Mouse (Mus musculus) intestine, postnatal 0 days (tissue): ENCODE measurements around the gene Kif7. TPM values are rescaled to one million over a fixed set of nuclear protein-coding genes. Genes with fewer than 3 reads are reported as not detected.
A peak's percentile ranks its signal among the peaks of the same experiment; 100 is the strongest.

ENCODE experiments used
- ATAC-seq: fragments of 200-750 bp; cut with Nextera tagmentation; 2 replicates; pipeline ENCODE4 v1.8.0; 2017; ENCODE audit warnings: mild to moderate bottlenecking, moderate TSS enrichment, moderate library complexity
- H3K27ac ChIP-seq: fragments of 300-500 bp; sonication (generic); 2 replicates; pipeline ENCODE4 v1.5.1; 2014; ENCODE audit warnings: mild to moderate bottlenecking, low read depth, low read length, moderate library complexity
- H3K27me3 ChIP-seq: fragments of 300-500 bp; sonication (generic); replicated peaks from 2 replicates; pipeline ENCODE4 v1.6.1; 2014; ENCODE audit warnings: low read length, mixed read lengths; ENCODE audit not compliant: control insufficient read depth, insufficient read depth
- H3K36me3 ChIP-seq: fragments of 300-500 bp; sonication (generic); 2 replicates; pipeline ENCODE4 v1.6.1; 2014; ENCODE audit warnings: mild to moderate bottlenecking, moderate library complexity; ENCODE audit not compliant: control insufficient read depth, insufficient read depth
- H3K4me1 ChIP-seq: fragments of 300-500 bp; sonication (generic); replicated peaks from 2 replicates; pipeline ENCODE4 v1.6.1; 2014; ENCODE audit warnings: antibody characterized with exemption, low read length, mixed read lengths; ENCODE audit not compliant: control insufficient read depth, insufficient read depth
- H3K4me2 ChIP-seq: fragments of 300-500 bp; sonication (generic); replicated peaks from 2 replicates; pipeline ENCODE4 v1.6.1; 2014; ENCODE audit warnings: low read depth, mild to moderate bottlenecking, moderate library complexity
- H3K4me3 ChIP-seq: fragments of 300-500 bp; sonication (generic); 2 replicates; pipeline ENCODE4 v1.5.1; 2014; ENCODE audit warnings: low read depth, low read length
- H3K9ac ChIP-seq: fragments of 300-500 bp; sonication (generic); 2 replicates; pipeline ENCODE4 v1.6.1; 2014; ENCODE audit warnings: mild to moderate bottlenecking, low read depth, low read length
- H3K9me3 ChIP-seq: fragments of 300-500 bp; sonication (generic); 2 replicates; pipeline ENCODE4 v1.6.1; 2016; ENCODE audit warnings: mixed run types; ENCODE audit not compliant: control insufficient read depth
- CTCF ChIP-seq: sonication (generic); IDR thresholded peaks from 2 replicates; pipeline ENCODE4 v1.5.1; 2016; ENCODE audit warnings: low read depth, mild to moderate bottlenecking, control low read depth, antibody characterized with exemption, moderate library complexity
- WGBS: fragments of 180-500 bp; shearing (Covaris S2); extraction: QIAGEN DNeasy Blood & Tissue Kit; methylation state at CpG from one replicate; pipeline ENCODE4 v1.1.7; 2014; 5-methylcytosine and 5-hydroxymethylcytosine counted together
- polyA plus RNA-seq: library from polyadenylated mRNA; unstranded; fragments of >200 nt; fragmentation: Nextera tagmentation; extraction: Ambion mirVana; gene quantifications from 2 replicates; pipeline ENCODE4 v1.2.1, GENCODE M21; 2015

Gene Kif7
- polyA plus RNA-seq, 1 experiment from 2014 or later: 0.69 TPM

DNA sequence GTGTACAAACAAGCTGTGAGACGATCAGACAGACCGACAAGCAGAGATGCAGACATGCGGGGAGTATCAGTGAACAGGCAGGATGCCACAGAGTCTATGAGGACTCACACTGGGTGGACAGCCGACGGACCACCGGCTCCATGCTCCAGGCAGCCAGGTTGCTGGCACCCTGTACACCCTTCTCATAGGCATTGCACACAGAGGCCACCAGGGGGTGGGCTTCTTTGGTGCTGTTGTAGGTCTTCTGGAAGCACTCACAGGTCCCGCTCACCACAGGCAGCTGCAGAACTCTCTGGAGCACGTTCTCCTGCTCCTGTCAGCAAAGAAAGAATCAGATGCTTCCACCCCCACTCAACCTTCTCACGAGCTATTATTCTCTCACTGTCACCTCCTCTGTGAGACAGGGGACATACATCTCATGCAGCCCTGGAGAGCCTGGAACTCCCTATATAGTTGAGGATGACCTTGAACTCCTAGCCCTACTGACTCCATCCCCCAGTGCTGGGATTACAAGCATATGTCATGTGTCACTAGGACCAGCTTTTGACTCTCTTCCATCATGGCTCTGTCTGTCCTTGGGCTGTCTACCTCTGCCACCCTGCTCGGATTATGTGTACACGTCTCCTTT lies 14.3 kb upstream of the Kif7 start:
- H3K4me1 ChIP-seq: 0 out of 2 replicates have a peak, but pooled peaks cover under 1% of the 10 kb centered on the region
- H3K9ac ChIP-seq: no peak overlapping the region
- 64% methylated on average over 11 of the region's 11 CpGs for WGBS
- H3K36me3 ChIP-seq: no peaks in the 10 kb centered on the region
- peak; percentile 59 for TF ChIP-seq CTCF
- no peak overlapping the region for H3K27ac ChIP-seq
- H3K4me2 ChIP-seq: no peak overlapping the region
- no peak for ATAC-seq
- H3K27me3 ChIP-seq: 0 out of 2 replicates have a peak, but pooled peaks cover 6% of the 10 kb centered on the region
- no peaks in the 10 kb centered on the region for H3K9me3 ChIP-seq
- H3K4me3 ChIP-seq: no peak overlapping the region

- TF ChIP-seq CTCF: peak; percentile 94
- Histone ChIP-seq H3K9ac (no peak overlapping the region), H3K4me1 (no peaks in the 10 kb centered on the region), H3K4me3 (no peak overlapping the region), H3K27ac (no peak overlapping the region), H3K36me3 (no peaks in the 10 kb centered on the region), H3K27me3 (0 out of 2 replicates have a peak, but pooled peaks cover 6% of the 10 kb centered on the region), H3K4me2 (no peak overlapping the region), H3K9me3 (no peaks in the 10 kb centered on the region)
- ATAC-seq: no peak
- 5% methylated on average over 8 of the region's 8 CpGs for WGBS
Observed at GRCm38 (mm10) chr7:79729169-79729568, 13.6 kb upstream of the Kif7 start.

- no peak for ATAC-seq
- H3K9ac ChIP-seq: no peak overlapping the region
- no peaks in the 10 kb centered on the region for H3K4me1 ChIP-seq
- H3K36me3 ChIP-seq: no peaks in the 10 kb centered on the region
- 33% methylated on average over 6 of the region's 6 CpGs for whole genome bisulfite sequencing
- peak; percentile 95 for TF ChIP-seq CTCF
- H3K4me2 ChIP-seq: no peak overlapping the region
- no peaks in the 10 kb centered on the region for H3K9me3 ChIP-seq
- 0 out of 2 replicates have a peak, but pooled peaks cover 6% of the 10 kb centered on the region for H3K27me3 ChIP-seq
- no peak overlapping the region for H3K4me3 ChIP-seq
- H3K27ac ChIP-seq: no peak overlapping the region
Observed at GRCm38 (mm10) chr7:79728219-79728618, 12.7 kb upstream of the Kif7 start.

- peak; percentile 86 for TF ChIP-seq CTCF
- H3K4me3 ChIP-seq: no peak overlapping the region
- peaks cover 13% of the 10 kb centered on the region; the same call in 1 of the 2 replicates for H3K27me3 ChIP-seq
- no peaks in the 10 kb centered on the region for H3K4me1 ChIP-seq
- 9% methylated on average over 2 of the region's 2 CpGs for WGBS
- no peak for ATAC-seq
- no peak overlapping the region for H3K27ac ChIP-seq
- no peak overlapping the region for H3K4me2 ChIP-seq
- H3K9ac ChIP-seq: no peak overlapping the region
- H3K9me3 ChIP-seq: no peaks in the 10 kb centered on the region
- no peaks in the 10 kb centered on the region for H3K36me3 ChIP-seq
Observed at GRCm38 (mm10) chr7:79727091-79727490, 11.6 kb upstream of the Kif7 start.

GRCm38 (mm10) chr7:79721386-79721977 lies 6.0 kb upstream of the Kif7 start:
- H3K27me3 ChIP-seq: peaks cover 17% of the 10 kb centered on the region; the same call in 1 of the 2 replicates
- peak overlapping the region; percentile 58 for H3K9ac ChIP-seq
- peak overlapping the region; percentile 52 for H3K4me3 ChIP-seq
- H3K4me1 ChIP-seq: no peaks in the 10 kb centered on the region
- ATAC-seq: peak; percentile 73
- H3K9me3 ChIP-seq: no peaks in the 10 kb centered on the region
- TF ChIP-seq CTCF: no peak
- peak overlapping the region; percentile 54 for H3K27ac ChIP-seq
- H3K36me3 ChIP-seq: no peaks in the 10 kb centered on the region
- peak overlapping the region; percentile 88 for H3K4me2 ChIP-seq
- WGBS: 1% methylated on average over 48 of the region's 48 CpGs

DNA sequence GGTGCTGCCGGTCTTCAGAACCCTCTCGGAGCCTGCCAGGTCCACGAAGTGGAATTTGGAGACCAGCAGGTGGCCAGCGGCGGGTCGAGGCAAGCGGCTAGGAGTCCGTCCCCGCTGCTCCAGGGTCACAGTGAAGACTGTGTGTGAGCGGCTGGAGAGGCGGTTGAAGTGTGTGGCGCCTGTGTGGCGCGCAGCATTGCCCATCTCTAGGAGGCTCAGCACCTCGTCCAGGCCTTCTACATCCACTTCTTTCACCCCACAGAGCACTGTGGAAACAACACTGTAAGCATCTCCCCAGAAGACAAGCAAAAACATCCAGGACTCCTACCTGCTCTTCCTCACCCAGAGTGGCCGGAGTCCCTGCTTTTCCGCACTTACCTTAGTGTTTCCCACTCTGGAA lies 4.7 kb downstream of the Kif7 start:
- Histone ChIP-seq H3K36me3 (no peaks in the 10 kb centered on the region), H3K4me1 (no peaks in the 10 kb centered on the region), H3K9me3 (no peaks in the 10 kb centered on the region), H3K4me3 (no peak overlapping the region), H3K4me2 (no peak overlapping the region), H3K27me3 (peaks cover 19% of the 10 kb centered on the region), H3K9ac (no peak overlapping the region), H3K27ac (no peak overlapping the region)
- no peak for TF ChIP-seq CTCF
- 64% methylated on average over 17 of the region's 17 CpGs for WGBS
- no peak for ATAC-seq
